Mouse (Mus musculus): ENCODE data around the gene Med21.

DNA sequence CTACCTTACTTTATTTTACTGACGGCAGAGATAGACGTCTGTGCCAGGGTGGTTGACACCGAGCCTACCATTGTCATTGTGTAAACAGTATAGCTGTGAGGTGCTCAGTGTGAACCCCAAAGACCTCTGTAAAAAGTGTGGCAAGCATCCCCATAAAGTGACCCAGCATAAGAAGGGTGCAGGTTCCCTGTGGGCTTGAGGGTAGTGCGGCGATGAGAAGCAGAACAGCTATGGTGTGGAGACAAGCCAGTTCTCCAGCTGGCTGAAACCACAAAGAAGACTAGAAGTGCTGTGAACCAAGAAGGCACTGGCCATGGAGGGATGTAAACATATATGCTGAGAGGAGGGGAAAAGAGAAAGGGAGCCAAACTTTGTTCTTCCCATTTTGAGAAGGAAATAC lies 19.3 kb downstream of the Med21 start:
- no peak for TF ChIP-seq POLR2A (IDR thresholded peaks at IDR 0.05; ENCODE audit: low read depth, low read length)
- no peak for TF ChIP-seq MAFK (IDR thresholded peaks at IDR 0.05; ENCODE audit: insufficient replicate concordance, low read length)
- TF ChIP-seq SIN3A (IDR thresholded peaks at IDR 0.05; ENCODE audit: low read length), result no peak
- no peak for TF ChIP-seq NELFE (IDR thresholded peaks at IDR 0.05; ENCODE audit: low read depth, low read length)
- no peak for TF ChIP-seq CTCF (conservative IDR thresholded peaks at IDR 0.05 in 1 of 2, IDR thresholded peaks at IDR 0.05 in 1 of 2; ENCODE audit: low read depth in 2 of 2, low read length in 2 of 2)

Measured in CH12.LX (cell line).